Mouse (Mus musculus) neural tube, embryonic 12.5 days (tissue): ENCODE measurements at regions not wholly inside any gene's neighbourhood (a gene's known extent, or its start where the extent isn't known, plus 50 kb on each side); places are given as distances from the start of the nearest gene placed in this dataset.

Experiments used
- ATAC-seq: fragments of 200-750 bp; cut with Nextera tagmentation; 2 replicates; pipeline ENCODE4 v1.8.0; 2017; ENCODE audit warnings: low read depth, mild to moderate bottlenecking, moderate TSS enrichment, moderate library complexity; ENCODE audit not compliant: low FRiP score
- H3K27ac ChIP-seq: fragments of 300-500 bp; sonication (generic); 2 replicates; pipeline ENCODE4 v1.5.1; 2016
- H3K27me3 ChIP-seq: fragments of 300-500 bp; sonication (generic); replicated peaks from 2 replicates; pipeline ENCODE4 v1.6.1; 2016; ENCODE audit warnings: mild to moderate bottlenecking
- H3K36me3 ChIP-seq: fragments of 300-500 bp; sonication (generic); 2 replicates; pipeline ENCODE4 v1.6.1; 2016; ENCODE audit warnings: mild to moderate bottlenecking
- H3K4me1 ChIP-seq: fragments of 300-500 bp; sonication (generic); 2 replicates; pipeline ENCODE4 v1.6.1; 2016
- H3K4me2 ChIP-seq: fragments of 300-500 bp; sonication (generic); replicated peaks from 2 replicates; pipeline ENCODE4 v1.6.1; 2016; ENCODE audit warnings: mild to moderate bottlenecking
- H3K4me3 ChIP-seq: fragments of 300-500 bp; sonication (generic); 2 replicates; pipeline ENCODE4 v1.5.1; 2016
- H3K9ac ChIP-seq: fragments of 300-500 bp; sonication (generic); 2 replicates; pipeline ENCODE4 v1.6.1; 2016; ENCODE audit warnings: mild to moderate bottlenecking
- H3K9me3 ChIP-seq: fragments of 300-500 bp; sonication (generic); 2 replicates; pipeline ENCODE4 v1.6.1; 2016; ENCODE audit warnings: mild to moderate bottlenecking
- WGBS: fragments of 180-500 bp; shearing (Covaris S2); methylation state at CpG from one replicate; pipeline ENCODE4 v1.1.7; 2016; 5-methylcytosine and 5-hydroxymethylcytosine counted together

GRCm38 (mm10) chr12:25934946-25935345 is 480.1 kb downstream of the Rnf144a start:
- Histone ChIP-seq H3K4me2 (no peak overlapping the region), H3K27ac (no peak overlapping the region), H3K4me3 (no peak overlapping the region), H3K4me1 (no peaks in the 10 kb centered on the region), H3K9ac (no peak overlapping the region), H3K36me3 (no peaks in the 10 kb centered on the region), H3K27me3 (no peaks in the 10 kb centered on the region), H3K9me3 (no peaks in the 10 kb centered on the region)
- 83% methylated on average over 5 of the region's 5 CpGs for WGBS
- ATAC-seq, result no peak

GRCm38 (mm10) chr12:25934526-25934925 is 480.5 kb downstream of the Rnf144a start:
- Histone ChIP-seq H3K9me3 (no peaks in the 10 kb centered on the region), H3K4me1 (no peaks in the 10 kb centered on the region), H3K27me3 (no peaks in the 10 kb centered on the region), H3K27ac (no peak overlapping the region), H3K4me2 (no peak overlapping the region), H3K9ac (no peak overlapping the region), H3K36me3 (no peaks in the 10 kb centered on the region), H3K4me3 (no peak overlapping the region)
- no peak for ATAC-seq
- WGBS, result 93% methylated on average over 3 of the region's 3 CpGs

GRCm38 (mm10) chr12:25926367-25926766 is 488.7 kb downstream of the Rnf144a start:
- no peak for ATAC-seq
- no peaks in the 10 kb centered on the region for H3K36me3 ChIP-seq
- H3K4me1 ChIP-seq, result peaks cover 9% of the 10 kb centered on the region
- H3K4me2 ChIP-seq, result no peak overlapping the region
- no peak overlapping the region for H3K4me3 ChIP-seq
- H3K9me3 ChIP-seq, result no peaks in the 10 kb centered on the region
- no peaks in the 10 kb centered on the region for H3K27me3 ChIP-seq
- H3K27ac ChIP-seq, result no peak overlapping the region
- WGBS, result 13% methylated on average over 5 of the region's 5 CpGs
- H3K9ac ChIP-seq, result no peak overlapping the region

GRCm38 (mm10) chr12:25924526-25924925 is 490.5 kb downstream of the Rnf144a start:
- H3K27me3 ChIP-seq, result no peaks in the 10 kb centered on the region
- H3K4me3 ChIP-seq, result no peak overlapping the region
- 64% methylated on average over 9 of the region's 9 CpGs for WGBS
- no peak overlapping the region for H3K27ac ChIP-seq
- H3K4me2 ChIP-seq, result no peak overlapping the region
- H3K4me1 ChIP-seq, result peaks cover 9% of the 10 kb centered on the region
- no peaks in the 10 kb centered on the region for H3K9me3 ChIP-seq
- H3K36me3 ChIP-seq, result no peaks in the 10 kb centered on the region
- no peak overlapping the region for H3K9ac ChIP-seq
- no peak for ATAC-seq

- WGBS, result 89% methylated on average over 1 of the region's 1 CpGs
- Histone ChIP-seq H3K27me3 (no peaks in the 10 kb centered on the region), H3K4me3 (no peak overlapping the region), H3K4me2 (no peak overlapping the region), H3K27ac (no peak overlapping the region), H3K36me3 (no peaks in the 10 kb centered on the region), H3K9me3 (no peaks in the 10 kb centered on the region), H3K4me1 (peaks cover 9% of the 10 kb centered on the region), H3K9ac (no peak overlapping the region)
- no peak for ATAC-seq
Measured at GRCm38 (mm10) chr12:25923772-25924171, 491.3 kb downstream of the Rnf144a start.

- no peak for ATAC-seq
- Histone ChIP-seq H3K9ac (no peak overlapping the region), H3K4me3 (no peak overlapping the region), H3K4me2 (no peak overlapping the region), H3K36me3 (no peaks in the 10 kb centered on the region), H3K27me3 (no peaks in the 10 kb centered on the region), H3K9me3 (no peaks in the 10 kb centered on the region), H3K4me1 (no peaks in the 10 kb centered on the region), H3K27ac (no peak overlapping the region)
- 83% methylated on average over 1 of the region's 1 CpGs for WGBS
Measured at GRCm38 (mm10) chr12:25905614-25906013, 509.4 kb downstream of the Rnf144a start.

GRCm38 (mm10) chr12:25896543-25896942 is 518.5 kb downstream of the Rnf144a start:
- H3K4me3 ChIP-seq, result no peak overlapping the region
- H3K4me1 ChIP-seq, result no peaks in the 10 kb centered on the region
- no peaks in the 10 kb centered on the region for H3K36me3 ChIP-seq
- no peaks in the 10 kb centered on the region for H3K9me3 ChIP-seq
- 51% methylated on average over 3 of the region's 3 CpGs for WGBS
- ATAC-seq, result no peak
- H3K27ac ChIP-seq, result no peak overlapping the region
- no peak overlapping the region for H3K9ac ChIP-seq
- no peak overlapping the region for H3K4me2 ChIP-seq
- no peaks in the 10 kb centered on the region for H3K27me3 ChIP-seq

GRCm38 (mm10) chr12:25895691-25896090 is 519.4 kb downstream of the Rnf144a start:
- no peaks in the 10 kb centered on the region for H3K9me3 ChIP-seq
- H3K4me1 ChIP-seq, result no peaks in the 10 kb centered on the region
- no peak overlapping the region for H3K4me3 ChIP-seq
- no peak overlapping the region for H3K4me2 ChIP-seq
- H3K9ac ChIP-seq, result no peak overlapping the region
- no peak overlapping the region for H3K27ac ChIP-seq
- no peaks in the 10 kb centered on the region for H3K27me3 ChIP-seq
- 59% methylated on average over 1 of the region's 1 CpGs for WGBS
- ATAC-seq, result no peak
- no peaks in the 10 kb centered on the region for H3K36me3 ChIP-seq

GRCm38 (mm10) chr12:25891391-25892167 is 523.5 kb downstream of the Rnf144a start:
- no peaks in the 10 kb centered on the region for H3K4me1 ChIP-seq
- 66% methylated on average over 4 of the region's 4 CpGs for WGBS
- no peak overlapping the region for H3K4me3 ChIP-seq
- no peak overlapping the region for H3K9ac ChIP-seq
- H3K9me3 ChIP-seq, result no peaks in the 10 kb centered on the region
- no peaks in the 10 kb centered on the region for H3K27me3 ChIP-seq
- ATAC-seq, result no peak
- H3K27ac ChIP-seq, result no peak overlapping the region
- H3K4me2 ChIP-seq, result no peak overlapping the region
- H3K36me3 ChIP-seq, result no peaks in the 10 kb centered on the region

GRCm38 (mm10) chr12:25890722-25891121 is 524.3 kb downstream of the Rnf144a start:
- WGBS, result 84% methylated on average over 1 of the region's 1 CpGs
- no peak for ATAC-seq
- Histone ChIP-seq H3K9ac (no peak overlapping the region), H3K9me3 (no peaks in the 10 kb centered on the region), H3K36me3 (no peaks in the 10 kb centered on the region), H3K4me1 (no peaks in the 10 kb centered on the region), H3K27ac (no peak overlapping the region), H3K27me3 (no peaks in the 10 kb centered on the region), H3K4me3 (no peak overlapping the region), H3K4me2 (no peak overlapping the region)

- Histone ChIP-seq H3K9me3 (no peaks in the 10 kb centered on the region), H3K27me3 (no peaks in the 10 kb centered on the region), H3K4me1 (no peaks in the 10 kb centered on the region), H3K27ac (no peak overlapping the region), H3K36me3 (no peaks in the 10 kb centered on the region), H3K9ac (no peak overlapping the region), H3K4me2 (no peak overlapping the region), H3K4me3 (no peak overlapping the region)
- ATAC-seq, result no peak
- WGBS, result 83% methylated on average over 5 of the region's 5 CpGs
Measured at GRCm38 (mm10) chr12:25883771-25884171, 531.3 kb downstream of the Rnf144a start.

- no peaks in the 10 kb centered on the region for H3K27me3 ChIP-seq
- H3K36me3 ChIP-seq, result no peaks in the 10 kb centered on the region
- H3K27ac ChIP-seq, result no peak overlapping the region
- no peak for ATAC-seq
- H3K9ac ChIP-seq, result no peak overlapping the region
- no peak overlapping the region for H3K4me3 ChIP-seq
- WGBS, result 87% methylated on average over 4 of the region's 4 CpGs
- H3K4me2 ChIP-seq, result no peak overlapping the region
- H3K4me1 ChIP-seq, result peaks cover 7% of the 10 kb centered on the region; the same call in 1 of the 2 replicates
- no peaks in the 10 kb centered on the region for H3K9me3 ChIP-seq
Measured at GRCm38 (mm10) chr12:25871816-25872215, 543.2 kb downstream of the Rnf144a start.

- H3K9me3 ChIP-seq, result no peaks in the 10 kb centered on the region
- 0 out of 2 replicates have a peak overlapping the region, but pooled peaks have one; percentile 14 for H3K9ac ChIP-seq
- peak overlapping the region; percentile 37; the same call in 1 of the 2 replicates for H3K4me2 ChIP-seq
- 39% methylated on average over 11 of the region's 11 CpGs for WGBS
- ATAC-seq, result peak; percentile 86
- H3K27me3 ChIP-seq, result no peaks in the 10 kb centered on the region
- no peak overlapping the region for H3K4me3 ChIP-seq
- peaks cover 7% of the 10 kb centered on the region; the same call in 1 of the 2 replicates for H3K4me1 ChIP-seq
- H3K36me3 ChIP-seq, result no peaks in the 10 kb centered on the region
- H3K27ac ChIP-seq, result no peak overlapping the region
Measured at GRCm38 (mm10) chr12:25871001-25871461, 544.0 kb downstream of the Rnf144a start.
